Mouse (Mus musculus) ZHBTc4 (cell line): ENCODE measurements at regions not wholly inside any gene's neighbourhood (a gene's known extent, or its start where the extent isn't known, plus 50 kb on each side); places are given as distances from the start of the nearest gene placed in this dataset.

Source experiments
- DNase-seq: peaks from one replicate; pipeline ENCODE4 v3.0.0-alpha.2; 2011; ENCODE audit warnings: low read depth, low spot score

GRCm38 (mm10) chr19:15495532-15495931 is 451.6 kb downstream of the Psat1 start:
- DNase-seq: peak; percentile 74

- DNase-seq: no peak
These were observed 459.6 kb downstream of the Psat1 start for GRCm38 (mm10) chr19:15487576-15487975.

GRCm38 (mm10) chr19:15481605-15482004 is 465.5 kb downstream of the Psat1 start:
- no peak for DNase-seq

- DNase-seq: no peak
These were observed 477.6 kb downstream of the Psat1 start for GRCm38 (mm10) chr19:15469541-15469940.

- no peak for DNase-seq
These were observed 480.4 kb downstream of the Psat1 start for GRCm38 (mm10) chr19:15466713-15467112.

GRCm38 (mm10) chr19:15465063-15465760 is 481.9 kb downstream of the Psat1 start:
- DNase-seq: no peak

- DNase-seq: no peak
These were observed 489.3 kb downstream of the Psat1 start for GRCm38 (mm10) chr19:15457793-15458192.

- no peak for DNase-seq
These were observed 490.0 kb downstream of the Psat1 start for GRCm38 (mm10) chr19:15456943-15457735.

GRCm38 (mm10) chr19:15448989-15449388 is 498.1 kb downstream of the Psat1 start:
- no peak for DNase-seq

GRCm38 (mm10) chr19:15431798-15432197 is 515.3 kb downstream of the Psat1 start:
- DNase-seq: no peak

- DNase-seq: no peak
These were observed 525.8 kb downstream of the Psat1 start for GRCm38 (mm10) chr19:15421311-15421710.

- DNase-seq: no peak
These were observed 548.5 kb downstream of the Psat1 start for GRCm38 (mm10) chr19:15398624-15399023.

GRCm38 (mm10) chr19:15371682-15372081 is 575.5 kb downstream of the Psat1 start:
- DNase-seq: no peak

GRCm38 (mm10) chr19:15366951-15367350 is 580.2 kb downstream of the Psat1 start:
- DNase-seq: no peak

- no peak for DNase-seq
These were observed 590.0 kb downstream of the Psat1 start for GRCm38 (mm10) chr19:15357181-15357580.

GRCm38 (mm10) chr19:15348356-15348755 is 598.8 kb downstream of the Psat1 start:
- no peak for DNase-seq

GRCm38 (mm10) chr19:15342229-15342628 is 604.9 kb downstream of the Psat1 start:
- DNase-seq: no peak

- DNase-seq: peak; percentile 26
These were observed 606.7 kb downstream of the Psat1 start for GRCm38 (mm10) chr19:15340305-15340983.

GRCm38 (mm10) chr19:15339979-15340304 is 607.2 kb downstream of the Psat1 start:
- peak; percentile 2 for DNase-seq

- DNase-seq: no peak
These were observed 617.0 kb downstream of the Psat1 start for GRCm38 (mm10) chr19:15330155-15330554.

GRCm38 (mm10) chr19:15299474-15299873 is 647.7 kb downstream of the Psat1 start:
- peak; percentile 34 for DNase-seq

- no peak for DNase-seq
These were observed 662.1 kb downstream of the Psat1 start for GRCm38 (mm10) chr19:15285016-15285415.

- no peak for DNase-seq
These were observed 644.9 kb upstream of the Tle4 start for GRCm38 (mm10) chr19:15242781-15243180.
